Mouse (Mus musculus) left cerebral cortex, postnatal 25 days (tissue): Measurements from ENCODE around the gene Nol3. TPM values are rescaled to one million over a fixed set of nuclear protein-coding genes. Genes with fewer than 3 reads are reported as not detected.
"Not testable (repeated sequence)": the region's sequence is repeated elsewhere in the genome, so short reads cannot be mapped to it uniquely, and the experiment has no call there.

Experiments used
- DNase-seq, 2 experiments: peaks; one replicate each; pipeline ENCODE4 v3.0.0; 2022; ENCODE audit warnings: low spot score in 2 of 2, mixed read lengths in 1 of 2
- intact Hi-C: fragments of 180-260 bp; cut with DNase I; formaldehyde crosslinking; loops from one replicate; pipeline ENCODE4 v1.15.1; 2025
- total RNA-seq, 2 experiments: library from RNA; stranded (reverse); gene quantifications; 2 replicates each; pipeline ENCODE4 v1.2.3; 2021

Nol3 gene
- total RNA-seq, 2 experiments from 2014 or later = 7.7 TPM

DNA sequence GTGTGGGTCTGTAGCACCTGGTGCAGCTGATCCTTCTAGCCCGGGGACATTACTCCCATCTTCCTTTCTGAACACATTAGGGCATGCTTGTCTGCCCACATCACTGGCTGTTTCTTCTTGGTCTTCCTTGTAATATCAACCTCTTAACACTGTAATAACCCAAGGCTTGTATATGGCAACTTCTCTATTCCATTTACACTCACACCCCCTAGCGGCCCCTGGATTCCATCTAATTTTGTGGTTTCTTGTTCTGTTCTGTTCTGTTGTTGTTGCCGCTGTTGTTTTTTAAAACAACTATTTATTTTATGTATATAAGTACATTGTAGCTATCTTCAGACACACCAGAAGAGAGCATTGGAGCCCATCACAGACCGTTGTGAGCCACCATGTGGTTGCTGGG is 11.0 kb downstream of the Nol3 start:
- intact Hi-C loops = no loop called here

DNA sequence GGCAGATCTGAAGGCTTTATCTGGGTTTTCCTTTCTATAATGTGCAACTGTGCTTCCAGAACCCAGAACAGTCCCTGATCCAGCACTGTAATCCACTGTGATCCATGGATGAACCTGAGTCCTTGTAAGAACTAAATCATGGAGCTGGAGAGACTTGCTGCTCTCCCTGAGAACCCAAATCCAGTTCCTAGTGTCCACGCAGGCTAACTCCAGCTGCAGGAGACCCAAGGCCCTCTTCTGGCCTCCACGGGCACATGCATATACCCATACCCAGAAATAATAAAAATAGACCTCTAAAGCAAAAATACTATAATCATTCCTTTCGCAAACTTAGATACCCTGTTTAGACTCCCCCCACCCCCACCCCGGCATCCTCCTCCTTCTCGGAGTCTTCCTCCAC is 12.3 kb downstream of the Nol3 start:
- intact Hi-C loops = no loop called here
- no peak for DNase-seq

More for the DNA sequence above, 11.0 kb downstream of the Nol3 start:
- DNase-seq = no peak

DNA sequence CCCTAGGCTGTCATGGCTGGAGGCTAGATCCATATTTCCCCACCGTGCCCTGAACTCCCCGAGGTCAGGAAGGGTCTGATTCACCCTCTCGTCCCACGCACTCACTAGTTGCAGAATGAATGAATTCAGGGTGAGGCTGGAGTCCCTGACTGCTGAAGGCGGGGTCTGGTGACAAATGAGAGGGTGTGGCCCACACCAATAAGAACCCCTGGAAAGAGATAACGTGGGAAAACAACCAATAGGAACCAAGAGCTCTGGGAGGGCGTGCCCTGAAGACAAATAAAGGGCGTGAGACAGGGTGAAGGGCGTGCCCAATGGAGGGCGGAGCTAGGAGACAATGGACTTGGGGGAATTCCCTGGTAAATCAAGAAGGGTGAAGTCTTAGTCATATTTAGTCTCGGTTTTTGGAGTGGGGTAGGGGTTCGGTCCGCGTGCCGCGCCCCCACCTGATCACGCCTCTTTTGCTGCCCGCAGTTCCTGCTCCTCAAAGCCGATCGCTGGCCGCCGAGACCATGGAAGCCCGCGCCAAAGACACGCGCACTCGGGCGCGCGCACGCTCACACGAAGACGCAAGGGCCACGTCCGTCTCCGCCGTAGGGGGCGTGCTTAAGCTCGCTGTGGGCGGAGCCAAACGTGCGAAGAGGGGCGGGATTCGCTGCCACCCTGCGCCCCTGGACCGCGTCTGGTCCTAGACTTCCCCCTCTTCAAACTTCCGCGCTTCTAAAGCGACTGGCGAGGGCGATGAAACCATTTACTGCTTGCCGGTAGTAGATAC is 13.2 kb downstream of the Nol3 start:
- intact Hi-C loops = loop anchor here (1.0 kb wide), 1 partner anchor 21 kb away; no protein-coding TSS in a partner anchor
- peak; percentile 96 to 97 for DNase-seq

DNA sequence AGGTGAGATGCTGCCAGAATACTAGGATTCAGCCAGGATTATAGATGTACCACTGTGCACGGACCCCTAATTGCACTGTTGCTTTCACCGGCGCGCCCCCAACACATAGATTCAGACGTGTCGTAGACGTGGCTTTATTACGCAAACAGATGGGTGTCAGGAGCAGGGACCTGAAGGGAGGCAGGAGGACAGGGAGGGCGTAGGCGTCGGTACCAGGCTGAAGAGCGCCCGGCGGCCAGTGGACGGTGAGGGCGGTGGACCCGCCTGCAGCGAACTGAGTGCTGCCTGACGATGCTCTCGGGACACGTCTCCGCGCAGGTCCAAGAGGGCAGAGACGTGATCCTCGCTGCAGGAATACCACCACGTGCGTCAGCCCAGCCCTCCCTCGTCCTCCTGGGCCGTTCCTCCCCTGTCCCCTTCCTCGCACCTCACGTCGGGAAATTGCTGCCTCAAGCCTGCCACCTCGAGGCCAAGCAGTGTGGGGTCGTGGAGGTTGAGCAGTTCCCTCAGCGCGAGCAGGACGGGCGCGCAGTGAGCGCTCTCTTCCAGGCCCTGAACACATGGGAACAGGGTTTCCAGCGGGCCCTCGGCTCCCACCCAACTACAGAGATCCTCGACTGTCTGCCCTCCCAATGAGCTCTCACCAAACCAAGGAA is 14.0 kb downstream of the Nol3 start, which contains the start of gene 4931428F04Rik:
TSS of gene 4931428F04Rik (minus strand) at position 60 of the 656 bp plus-strand sequence.
- intact Hi-C loops = loop anchor here (1.0 to 2.0 kb wide), 2 partner anchors 22 to 635 kb away; no protein-coding TSS in a partner anchor
- DNase-seq = peak; percentile 38 to 47

DNA sequence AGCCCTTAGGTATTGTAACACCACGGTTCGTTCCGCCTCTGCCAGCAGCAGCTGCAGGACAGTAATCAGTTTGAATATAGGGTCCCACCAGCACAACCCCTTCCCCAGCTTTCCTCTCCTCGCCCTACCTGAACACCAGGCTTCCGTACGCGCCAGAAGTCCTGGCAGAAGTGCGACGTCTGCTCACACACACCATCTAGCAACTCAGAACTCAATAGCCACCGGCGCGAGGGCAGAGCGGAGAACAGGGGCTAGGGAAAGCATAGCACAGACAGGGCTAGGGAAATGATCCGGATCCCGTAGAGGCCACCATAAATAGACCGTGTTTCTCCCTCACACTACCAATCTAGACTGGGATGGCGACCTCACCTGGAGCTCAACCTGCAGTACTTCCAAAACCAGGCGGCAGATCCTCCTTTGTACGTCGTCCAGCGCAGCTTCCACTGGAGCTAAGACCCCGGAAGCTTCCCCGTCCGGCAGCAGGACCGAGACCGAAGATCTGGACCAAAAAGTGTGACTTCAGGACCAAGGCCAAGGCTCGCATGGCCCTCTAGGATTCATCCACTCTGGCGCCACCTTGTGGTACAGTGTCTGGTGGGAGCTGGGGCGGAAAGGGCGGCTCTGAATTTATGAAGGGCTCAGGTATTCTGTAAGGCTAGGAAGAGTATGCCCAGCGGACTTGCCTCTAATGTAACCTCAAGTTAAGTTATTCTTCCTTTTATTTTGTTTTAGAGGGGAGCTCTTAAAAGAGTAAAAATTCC is 14.8 kb downstream of the Nol3 start:
- peak; percentile 69 to 77 for DNase-seq
- intact Hi-C loops = loop anchor here (2.0 kb wide), 1 partner anchor 636 kb away; no protein-coding TSS in a partner anchor

DNA sequence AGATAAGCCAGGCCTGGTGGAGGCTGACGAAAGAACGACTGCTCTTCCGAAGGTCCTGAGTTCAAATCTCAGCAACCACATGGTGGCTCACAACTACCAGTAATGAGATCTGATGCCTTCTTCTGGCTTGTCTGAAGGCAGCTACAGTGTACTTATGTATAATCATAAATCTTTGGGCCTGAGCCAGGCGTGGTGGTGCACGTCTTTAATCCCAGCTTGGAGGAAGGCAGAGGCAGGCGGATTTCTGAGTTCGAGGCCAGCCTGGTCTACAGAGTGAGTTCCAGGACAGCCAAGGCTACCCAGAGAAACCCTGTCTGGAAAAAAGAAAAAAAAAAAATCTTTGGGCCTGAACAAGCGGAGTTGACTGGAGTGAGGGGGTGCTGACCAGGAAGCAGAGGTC is 15.4 kb downstream of the Nol3 start:
- not testable (repeated sequence) for DNase-seq
- intact Hi-C loops = loop anchor here (2.0 kb wide), 1 partner anchor 637 kb away; no protein-coding TSS in a partner anchor

DNA sequence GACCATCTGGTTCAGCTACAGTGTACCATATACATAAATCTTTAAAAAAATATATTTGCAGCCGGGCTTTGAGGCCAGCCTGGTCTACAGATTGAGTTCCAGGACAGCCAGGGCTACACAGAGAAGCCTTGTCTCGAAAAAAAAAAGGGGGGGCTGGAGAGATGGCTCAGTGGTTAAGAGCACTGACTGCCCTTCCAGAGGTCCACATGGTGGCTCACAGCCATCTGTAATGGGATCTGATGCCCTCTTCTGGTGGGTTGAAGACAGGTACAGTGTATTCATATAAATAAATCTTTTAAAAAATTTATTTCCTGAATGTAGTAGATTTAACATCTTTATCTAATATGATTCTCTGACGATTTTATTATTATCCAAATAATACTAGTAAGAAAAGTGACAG is 15.9 kb downstream of the Nol3 start:
- intact Hi-C loops = loop anchor here (2.0 kb wide), 1 partner anchor 637 kb away; no protein-coding TSS in a partner anchor
- not testable (repeated sequence) for DNase-seq

DNA sequence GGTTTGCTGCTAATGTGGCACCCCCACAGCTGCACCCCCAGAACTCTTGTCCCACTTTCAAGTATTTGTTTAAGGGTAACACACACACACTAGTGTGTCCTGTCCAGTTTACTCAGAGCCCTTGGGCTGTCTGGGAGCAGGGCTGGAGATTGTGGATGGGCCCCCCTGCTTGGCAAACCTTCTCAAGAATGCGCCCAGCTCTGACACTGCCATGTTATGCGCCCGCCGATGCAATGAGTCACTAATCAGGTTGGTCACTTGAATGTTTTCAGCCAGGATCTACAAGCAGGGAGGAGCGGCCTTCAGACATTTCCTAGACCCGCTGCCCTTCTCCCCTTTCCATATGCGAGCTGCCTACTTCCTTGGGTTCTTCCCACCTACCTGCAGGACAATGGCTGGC is 16.5 kb downstream of the Nol3 start:
- DNase-seq = no peak
- intact Hi-C loops = no loop called here

DNA sequence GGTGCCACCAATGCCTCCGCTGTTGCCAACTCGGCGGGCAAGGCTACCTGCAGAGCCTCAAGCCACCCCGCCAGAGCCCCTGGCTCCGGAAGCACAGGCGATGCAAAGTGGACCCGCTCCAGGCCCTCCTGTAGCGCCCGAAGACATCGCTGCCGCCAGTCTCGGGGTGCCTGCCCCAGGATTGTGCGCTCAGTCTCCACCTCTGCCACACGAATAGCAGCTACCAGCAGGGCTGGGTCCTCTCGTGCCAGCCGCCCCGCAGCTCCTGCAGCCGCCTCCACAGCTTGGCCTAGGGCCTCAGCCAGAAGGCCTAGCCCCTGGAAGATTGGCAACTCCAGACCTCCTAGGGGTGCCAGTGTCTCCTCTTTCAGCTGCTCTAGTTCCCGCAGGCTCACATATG is 17.5 kb downstream of the Nol3 start:
- no peak for DNase-seq
- intact Hi-C loops = no loop called here

DNA sequence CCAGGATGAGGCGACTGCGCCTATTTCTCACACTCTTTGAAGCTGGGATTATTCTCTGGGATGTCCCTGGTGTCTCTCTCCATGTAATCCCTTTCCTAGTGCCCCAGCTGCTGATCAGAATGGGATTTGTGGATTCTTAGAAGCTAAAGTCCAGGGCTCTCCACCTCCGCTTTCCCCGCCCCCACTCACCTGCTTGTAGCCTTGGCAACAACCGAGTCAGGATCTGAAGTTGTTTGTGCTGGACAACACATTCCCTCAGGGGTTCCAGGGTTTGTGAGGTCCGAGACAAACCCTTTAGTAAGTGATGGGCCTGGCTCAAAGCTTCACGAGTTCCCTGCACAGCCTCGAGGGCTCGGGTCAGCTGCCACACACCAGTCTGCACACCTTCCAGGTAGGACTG is 18.8 kb downstream of the Nol3 start:
- no peak for DNase-seq
- intact Hi-C loops = no loop called here

DNA sequence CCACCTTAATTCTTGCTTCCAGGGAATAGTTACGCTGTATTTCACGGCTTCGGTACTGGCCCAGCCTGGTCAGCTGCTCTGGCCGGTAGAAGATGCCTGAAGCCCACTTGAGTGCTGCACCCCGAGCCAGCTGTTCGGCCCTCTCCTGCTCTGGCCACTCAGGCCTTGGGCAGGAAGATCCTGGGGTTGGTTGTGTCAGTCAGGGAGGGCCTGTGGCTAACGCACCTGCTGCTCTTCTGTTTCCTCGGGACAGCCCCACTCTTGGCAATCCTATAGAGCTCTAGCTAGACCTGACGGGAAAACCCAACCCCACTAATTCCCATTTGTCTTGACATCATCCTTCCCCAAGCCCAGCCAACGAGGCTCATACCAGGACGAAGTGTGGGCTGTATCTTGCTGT is 19.3 kb downstream of the Nol3 start:
- intact Hi-C loops = no loop called here
- DNase-seq = no peak

DNA sequence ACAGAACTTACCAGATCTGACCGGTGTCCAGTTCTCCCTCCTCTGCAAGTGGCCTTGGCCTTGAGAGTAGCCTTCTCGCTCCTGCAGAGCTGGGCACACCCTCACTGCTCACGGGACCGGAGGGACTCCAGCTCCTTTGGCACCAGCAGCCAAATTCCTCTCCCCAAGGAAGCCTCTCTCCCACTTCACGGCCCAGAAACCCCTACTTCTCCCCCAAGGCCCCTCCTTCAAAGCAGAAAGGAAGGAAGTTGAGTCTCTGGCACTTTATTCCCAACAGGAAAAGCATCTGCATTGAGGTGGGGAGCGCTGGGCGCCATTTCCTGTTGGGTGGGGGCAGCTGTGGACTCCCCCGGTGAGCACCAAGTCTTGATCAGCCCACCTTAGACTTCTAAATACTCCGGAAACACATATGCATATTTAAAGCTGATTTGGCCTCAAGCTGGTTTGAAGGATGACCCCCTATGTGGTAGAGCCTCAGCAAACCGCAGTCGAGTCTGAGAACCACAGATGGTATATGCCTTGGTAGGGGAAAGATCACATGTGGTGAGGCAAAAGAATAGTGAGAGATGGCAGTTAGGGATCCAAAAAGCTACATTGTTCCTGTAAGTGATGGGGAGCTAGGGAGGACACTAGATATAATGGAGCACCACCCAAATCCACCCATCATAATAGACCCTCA is 20.1 kb downstream of the Nol3 start, which contains the start of gene Exoc3l:
TSS of gene Exoc3l (minus strand) at position 207 of the 679 bp plus-strand sequence.
- DNase-seq = no peak
- intact Hi-C loops = no loop called here

DNA sequence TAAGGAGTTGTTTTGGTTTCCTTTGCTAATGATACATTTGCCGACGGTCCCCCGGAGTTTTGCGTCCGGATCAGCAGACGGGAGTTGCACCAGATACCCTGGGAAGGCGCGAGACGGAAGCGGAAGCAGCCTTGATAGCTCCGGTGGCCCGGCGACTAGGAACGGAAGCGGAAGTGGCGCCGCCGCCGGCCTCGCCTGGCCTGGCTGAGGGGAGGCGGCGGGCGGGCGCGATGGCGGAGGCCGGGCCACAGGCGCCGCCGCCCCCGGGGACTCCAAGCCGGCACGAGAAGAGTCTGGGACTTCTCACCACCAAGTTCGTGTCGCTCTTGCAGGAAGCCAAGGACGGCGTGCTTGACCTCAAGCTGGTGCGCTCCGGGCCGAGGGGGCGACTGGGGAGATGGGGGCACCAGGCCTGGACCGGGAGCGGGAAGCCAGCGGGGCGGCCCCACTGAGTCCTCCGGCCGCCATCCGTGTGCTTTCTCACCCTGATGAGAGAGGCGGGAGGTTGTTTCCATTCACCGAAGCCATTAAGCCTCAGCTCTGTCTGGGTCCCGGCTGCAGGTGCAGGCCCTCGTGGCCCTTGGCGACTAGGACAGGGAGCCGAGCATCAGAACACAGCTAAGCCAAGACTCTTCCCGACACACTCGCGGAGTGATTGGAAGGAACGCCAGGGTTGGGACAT is 21.7 kb downstream of the Nol3 start, which contains the start of gene E2f4:
TSS of gene E2f4 (plus strand) at position 153 of the 682 bp plus-strand sequence.
- peak; percentile 95 to 96 for DNase-seq
- intact Hi-C loops = no loop called here

DNA sequence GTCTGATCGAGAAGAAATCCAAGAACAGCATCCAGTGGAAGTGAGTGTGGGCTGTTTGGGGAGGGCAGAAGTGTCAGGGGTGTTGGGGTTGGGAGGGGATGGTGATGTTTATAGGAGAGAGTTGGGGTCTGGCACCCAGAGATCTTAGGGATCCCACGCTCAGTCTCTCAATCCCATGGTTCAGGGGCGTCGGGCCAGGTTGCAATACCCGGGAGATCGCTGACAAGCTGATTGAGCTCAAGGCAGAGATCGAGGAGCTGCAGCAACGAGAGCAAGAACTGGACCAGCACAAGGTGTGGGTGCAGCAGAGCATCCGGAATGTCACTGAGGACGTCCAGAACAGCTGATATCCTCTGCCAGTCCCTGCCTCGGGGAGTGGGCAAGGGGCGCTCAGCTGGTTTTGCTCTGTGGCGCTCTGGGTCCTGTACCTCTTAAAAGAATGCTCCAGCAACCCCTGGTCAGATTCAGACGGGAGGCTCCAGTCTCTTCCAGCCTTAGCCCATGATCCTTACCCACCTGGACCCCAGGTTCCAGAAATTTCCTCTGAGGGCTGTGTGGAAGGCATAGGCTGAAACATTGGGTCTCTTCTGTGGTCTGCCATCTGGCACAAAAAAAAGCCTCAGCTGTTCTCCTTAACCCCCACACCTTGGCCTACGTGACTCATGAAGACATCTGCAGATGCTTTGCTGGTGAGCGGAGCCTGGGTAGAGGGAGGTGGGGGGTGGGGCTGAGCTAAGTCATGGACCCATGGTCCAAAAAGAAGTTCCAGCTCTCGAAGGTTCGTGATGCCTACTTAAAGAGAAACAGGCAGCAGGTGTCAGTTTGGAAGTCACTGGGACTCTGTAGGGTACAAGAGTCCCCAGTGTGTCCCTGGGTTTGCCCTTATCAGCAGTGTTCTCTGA is 22.7 kb downstream of the Nol3 start:
- intact Hi-C loops = no loop called here
- no peak for DNase-seq

DNA sequence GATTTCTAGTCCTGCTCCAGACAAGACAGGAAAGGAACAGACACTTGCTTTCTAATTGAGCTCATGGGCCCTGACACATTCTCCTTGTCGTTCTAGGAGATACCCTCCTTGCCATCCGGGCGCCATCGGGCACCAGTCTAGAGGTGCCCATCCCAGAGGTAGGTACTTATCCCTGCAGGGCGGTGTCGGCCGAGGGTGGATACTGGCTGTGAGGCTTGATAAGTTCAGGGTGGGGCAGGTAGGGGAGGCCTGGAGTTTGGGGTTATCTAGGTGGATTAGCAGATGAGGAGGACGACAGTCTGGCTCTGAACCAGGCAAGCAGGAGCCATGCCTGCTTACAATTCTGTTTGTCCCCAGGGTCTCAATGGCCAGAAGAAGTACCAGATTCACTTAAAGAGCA is 24.0 kb downstream of the Nol3 start:
- intact Hi-C loops = no loop called here

DNA sequence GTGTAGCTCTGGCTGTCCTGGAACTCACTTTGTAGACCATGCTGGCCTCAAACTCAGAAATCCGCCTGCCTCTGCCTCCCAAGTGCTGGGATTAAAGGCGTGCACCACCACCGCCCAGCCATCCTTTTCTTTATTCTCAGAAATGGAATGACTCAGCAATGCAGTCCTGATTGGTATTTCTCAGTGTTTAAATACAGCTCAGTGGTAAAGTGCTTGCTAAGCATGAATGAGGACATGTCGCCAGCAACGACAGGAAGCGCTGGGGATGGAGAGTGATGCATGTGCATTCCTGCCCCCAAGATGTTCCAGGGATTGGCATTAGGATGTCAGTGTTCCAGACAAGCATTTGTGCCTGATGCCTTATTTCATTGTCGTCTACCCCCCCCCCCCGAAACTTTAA is 27.5 kb downstream of the Nol3 start:
- peak in 1 of 2 experiments; percentile 67 for DNase-seq
- intact Hi-C loops = no loop called here

More for the DNA sequence above, 24.0 kb downstream of the Nol3 start:
- DNase-seq = no peak

DNA sequence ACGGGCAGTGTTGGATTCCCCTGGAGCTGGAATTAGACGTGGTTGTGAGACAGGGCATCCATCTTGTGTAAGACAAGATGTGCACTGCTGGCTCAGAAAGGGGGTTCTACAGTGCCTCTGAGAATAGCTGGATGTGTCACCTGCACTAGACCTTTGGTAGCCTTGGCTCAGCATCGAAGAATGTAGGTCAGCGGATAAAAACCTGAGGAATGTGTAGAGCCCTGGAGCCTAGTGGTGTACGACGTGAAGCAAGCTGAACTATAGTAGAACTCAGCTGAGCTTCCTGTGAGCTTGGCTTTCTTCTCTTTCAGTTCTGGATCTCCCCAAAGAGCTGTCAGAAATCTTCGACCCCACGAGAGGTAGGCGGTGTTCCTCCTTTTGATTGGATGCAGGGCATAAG is 27.9 kb downstream of the Nol3 start:
- DNase-seq = no peak
- intact Hi-C loops = no loop called here
